Comparison of ENCODE assay signal across 8 mouse cellular contexts in genomic region chr3:79586804-79587203, GRCm38 (mm10). TPM values are rescaled to one million over a fixed set of nuclear protein-coding genes. Genes with fewer than 3 reads are reported as not detected.
DNase-seq lines count a peak whose midpoint lies in the region; ATAC-seq and TF ChIP-seq lines count a peak whose summit lies in the region.

No protein-coding gene starts in this region.

- TF ChIP-seq POLR2A in ES-Bruce4 (IDR thresholded peaks at IDR 0.05; ENCODE audit: insufficient read depth, low read length), result no peak
- TF ChIP-seq POLR2A in testis, adult 2 months (IDR thresholded peaks at IDR 0.05; ENCODE audit: control insufficient read depth, low read depth, low read length), result no peak

- H3K9ac ChIP-seq in ES-Bruce4 (ENCODE audit: low read depth, poor library complexity, severe bottlenecking), result no peak overlapping the region
- H3K9ac ChIP-seq in forebrain, embryonic 14.5 days (ENCODE audit: low read length), result no peak overlapping the region
- H3K9ac ChIP-seq in liver, postnatal 0 days (replicated peaks), result no peak overlapping the region
- no peak overlapping the region for H3K9ac ChIP-seq in neural tube, embryonic 14.5 days (replicated peaks; ENCODE audit: low read depth, low read length)

- peak; percentile 94 for DNase-seq in forebrain, embryonic 14.5 days (ENCODE audit: low spot score)
- peak; percentile 90 to 94 for DNase-seq in heart, postnatal 14 days
- peak; percentile 65 for DNase-seq in large intestine, adult 2 months (ENCODE audit: low read depth, low spot score)
- peak; percentile 92 for DNase-seq in liver, postnatal 0 days

- TF ChIP-seq CTCF in ES-Bruce4 (IDR thresholded peaks at IDR 0.05; ENCODE audit: low read depth, low read length), result peak; percentile 90
- peak; percentile 99 for TF ChIP-seq CTCF in liver, postnatal 0 days (IDR thresholded peaks at IDR 0.05; ENCODE audit: low read depth)
- peak; percentile 79; the same call in 1 of the 2 replicates for TF ChIP-seq CTCF in testis, adult 2 months (IDR thresholded peaks at IDR 0.05; ENCODE audit: control insufficient read depth, insufficient read depth, insufficient replicate concordance, low read depth, low read length)

- ATAC-seq in cerebellum, adult (ENCODE audit: insufficient number of reproducible peaks, low FRiP score, low TSS enrichment), result peak; percentile 87
- peak; percentile 76 for ATAC-seq in forebrain, embryonic 14.5 days
- ATAC-seq in liver, postnatal 0 days, result peak; percentile 68
- ATAC-seq in neural tube, embryonic 14.5 days (ENCODE audit: low read depth), result peak; percentile 80

- no peaks in the 10 kb centered on the region for H3K27me3 ChIP-seq in ES-Bruce4 (ENCODE audit: control insufficient read depth, insufficient read depth, low read length, poor library complexity, severe bottlenecking)
- H3K27me3 ChIP-seq in forebrain, embryonic 14.5 days (replicated peaks; ENCODE audit: control insufficient read depth, insufficient read depth, low read length), result 0 out of 2 replicates have a peak, but pooled peaks cover 3% of the 10 kb centered on the region
- no peaks in the 10 kb centered on the region for H3K27me3 ChIP-seq in liver, postnatal 0 days (ENCODE audit: insufficient read depth, low read length)
- H3K27me3 ChIP-seq in neural tube, embryonic 14.5 days (ENCODE audit: control insufficient read depth, insufficient read depth, low read length), result no peaks in the 10 kb centered on the region
- H3K27me3 ChIP-seq in testis, adult 2 months (ENCODE audit: control insufficient read depth, insufficient read depth, low read length), result no peaks in the 10 kb centered on the region

- no peak overlapping the region for H3K27ac ChIP-seq in ES-Bruce4 (ENCODE audit: insufficient read depth, low read length)
- no peak overlapping the region for H3K27ac ChIP-seq in forebrain, embryonic 14.5 days (ENCODE audit: low read depth, low read length)
- no peak overlapping the region for H3K27ac ChIP-seq in liver, postnatal 0 days (ENCODE audit: low read depth)
- no peak overlapping the region for H3K27ac ChIP-seq in neural tube, embryonic 14.5 days (ENCODE audit: low read depth, low read length)
- no peak overlapping the region for H3K27ac ChIP-seq in testis, adult 2 months (ENCODE audit: control insufficient read depth, insufficient read depth, low read depth, low read length)

- 0 out of 2 replicates have a peak, but pooled peaks have one; percentile 27 for TF ChIP-seq EP300 in ES-Bruce4 (IDR thresholded peaks at IDR 0.05; ENCODE audit: insufficient read depth, low read depth, low read length)
- no peak for TF ChIP-seq EP300 in liver, postnatal 0 days (IDR thresholded peaks at IDR 0.05; ENCODE audit: low read depth)

- H3K4me1 ChIP-seq in ES-Bruce4 (ENCODE audit: control insufficient read depth, insufficient read depth, low read length), result no peaks in the 10 kb centered on the region
- peaks cover 3% of the 10 kb centered on the region; the same call in 1 of the 2 replicates for H3K4me1 ChIP-seq in forebrain, embryonic 14.5 days (ENCODE audit: control insufficient read depth, insufficient read depth, low read length)
- peaks cover 3% of the 10 kb centered on the region; the same call in 1 of the 2 replicates for H3K4me1 ChIP-seq in liver, postnatal 0 days (ENCODE audit: insufficient read depth)
- no peaks in the 10 kb centered on the region for H3K4me1 ChIP-seq in neural tube, embryonic 14.5 days (ENCODE audit: control insufficient read depth, insufficient read depth, low read length)
- no peaks in the 10 kb centered on the region for H3K4me1 ChIP-seq in testis, adult 2 months (ENCODE audit: control insufficient read depth, insufficient read depth, low read length)

- intact Hi-C loops in heart, postnatal 14 days (cut with DNase I), result loop anchor here (2.0 to 5.0 kb wide), 4 partner anchors 86 to 625 kb away; no protein-coding TSS in a partner anchor

- H3K4me2 ChIP-seq in forebrain, embryonic 14.5 days (ENCODE audit: low read length), result 0 out of 2 replicates have a peak overlapping the region, but pooled peaks have one; percentile 16
- H3K4me2 ChIP-seq in liver, postnatal 0 days (ENCODE audit: low read depth, low read length), result no peak overlapping the region
- no peak overlapping the region for H3K4me2 ChIP-seq in neural tube, embryonic 14.5 days (ENCODE audit: low read depth, low read length)

- no peaks in the 10 kb centered on the region for H3K36me3 ChIP-seq in ES-Bruce4 (ENCODE audit: control insufficient read depth, insufficient read depth, low read length, poor library complexity, severe bottlenecking)
- no peaks in the 10 kb centered on the region for H3K36me3 ChIP-seq in forebrain, embryonic 14.5 days (ENCODE audit: control insufficient read depth, insufficient read depth, low read length)
- no peaks in the 10 kb centered on the region for H3K36me3 ChIP-seq in liver, postnatal 0 days (replicated peaks; ENCODE audit: insufficient read depth, low read length)
- no peaks in the 10 kb centered on the region for H3K36me3 ChIP-seq in neural tube, embryonic 14.5 days (ENCODE audit: control insufficient read depth, insufficient read depth, low read length)
- H3K36me3 ChIP-seq in testis, adult 2 months (ENCODE audit: control insufficient read depth, insufficient read depth, low read length), result no peaks in the 10 kb centered on the region

- no peak overlapping the region for H3K4me3 ChIP-seq in ES-Bruce4 (ENCODE audit: low read depth, low read length)
- H3K4me3 ChIP-seq in forebrain, embryonic 14.5 days (ENCODE audit: low read depth, low read length), result no peak overlapping the region
- no peak overlapping the region for H3K4me3 ChIP-seq in liver, postnatal 0 days (ENCODE audit: low read depth, low read length)
- H3K4me3 ChIP-seq in neural tube, embryonic 14.5 days (ENCODE audit: low read depth, low read length), result no peak overlapping the region
- H3K4me3 ChIP-seq in testis, adult 2 months (ENCODE audit: control insufficient read depth, low read depth, low read length), result no peak overlapping the region

- H3K9me3 ChIP-seq in ES-Bruce4 (replicated peaks; ENCODE audit: control insufficient read depth, insufficient read depth, low read length, poor library complexity, severe bottlenecking), result no peaks in the 10 kb centered on the region
- no peaks in the 10 kb centered on the region for H3K9me3 ChIP-seq in forebrain, embryonic 14.5 days (replicated peaks; ENCODE audit: control insufficient read depth, low read length)
- H3K9me3 ChIP-seq in liver, postnatal 0 days (ENCODE audit: low read length), result no peaks in the 10 kb centered on the region
- H3K9me3 ChIP-seq in neural tube, embryonic 14.5 days (ENCODE audit: control insufficient read depth, low read length), result no peaks in the 10 kb centered on the region

- WGBS in forebrain, embryonic 14.5 days, result 0% methylated on average over 6 of the region's 6 CpGs
- 0% methylated on average over 6 of the region's 6 CpGs for WGBS in large intestine, adult 2 months
- WGBS in liver, postnatal 0 days (ENCODE audit: insufficient replicate concordance), result 2% methylated on average over 6 of the region's 6 CpGs
- 8% methylated on average over 6 of the region's 6 CpGs for WGBS in neural tube, embryonic 14.5 days

RNA-seq across cellular contexts. Expression of gene Ppid, which starts 4.3 kb away (rescaled TPM):
- 288 and 297 TPM in 2 replicates for polyA plus RNA-seq in ES-Bruce4 (2011; ENCODE audit: insufficient read depth, insufficient read length, low read depth, missing spikeins)
- polyA plus RNA-seq in forebrain, embryonic 14.5 days (2014; fragmentation: Nextera tagmentation; extraction: Ambion mirVana), result 163 and 176 TPM in 2 replicates
- 10 to 100 TPM; 35.2 to 39.8 TPM for total RNA-seq in heart, postnatal 14 days (2021)
- polyA plus RNA-seq in large intestine, adult 2 months (2012; rRNA removed), result 7.2 and 7.4 TPM in 2 replicates
- polyA plus RNA-seq in liver, postnatal 0 days (2015; fragmentation: Nextera tagmentation; extraction: Ambion mirVana), result 31.5 and 36.6 TPM in 2 replicates
- polyA plus RNA-seq in neural tube, embryonic 14.5 days (2014; fragmentation: Nextera tagmentation; extraction: Ambion mirVana), result 157 and 164 TPM in 2 replicates
- 12.1 and 15.0 TPM in 2 replicates for polyA plus RNA-seq in testis, adult 2 months (2012; rRNA removed)

RNA-seq across cellular contexts. Expression of gene Fnip2, which starts 19.2 kb away (rescaled TPM):
- 35.5 and 36.7 TPM in 2 replicates for polyA plus RNA-seq in ES-Bruce4 (2011; ENCODE audit: insufficient read depth, insufficient read length, low read depth, missing spikeins)
- polyA plus RNA-seq in forebrain, embryonic 14.5 days (2014; fragmentation: Nextera tagmentation; extraction: Ambion mirVana), result 3.0 and 3.6 TPM in 2 replicates
- 10 to 100 TPM; 13.9 to 15.9 TPM for total RNA-seq in heart, postnatal 14 days (2021)
- 1.1 and 2.2 TPM in 2 replicates for polyA plus RNA-seq in large intestine, adult 2 months (2012; rRNA removed)
- polyA plus RNA-seq in liver, postnatal 0 days (2015; fragmentation: Nextera tagmentation; extraction: Ambion mirVana), result 2.4 and 3.0 TPM in 2 replicates
- polyA plus RNA-seq in neural tube, embryonic 14.5 days (2014; fragmentation: Nextera tagmentation; extraction: Ambion mirVana), result 8.9 and 10.8 TPM in 2 replicates
- 2.0 and 2.1 TPM in 2 replicates for polyA plus RNA-seq in testis, adult 2 months (2012; rRNA removed)

RNA-seq across cellular contexts. Expression of gene 4930579G24Rik, which starts 42.1 kb away (rescaled TPM):
- 13.9 and 15.8 TPM in 2 replicates for polyA plus RNA-seq in ES-Bruce4 (2011; ENCODE audit: insufficient read depth, insufficient read length, low read depth, missing spikeins)
- 10.4 and 11.0 TPM in 2 replicates for polyA plus RNA-seq in forebrain, embryonic 14.5 days (2014; fragmentation: Nextera tagmentation; extraction: Ambion mirVana)
- total RNA-seq in heart, postnatal 14 days (2021), result 1 to 10 TPM; 1.9 to 3.0 TPM
- polyA plus RNA-seq in large intestine, adult 2 months (2012; rRNA removed), result 1.7 and 1.9 TPM in 2 replicates
- 8.7 and 9.6 TPM in 2 replicates for polyA plus RNA-seq in liver, postnatal 0 days (2015; fragmentation: Nextera tagmentation; extraction: Ambion mirVana)
- 5.6 and 7.1 TPM in 2 replicates for polyA plus RNA-seq in neural tube, embryonic 14.5 days (2014; fragmentation: Nextera tagmentation; extraction: Ambion mirVana)
- polyA plus RNA-seq in testis, adult 2 months (2012; rRNA removed), result 23.6 and 28.6 TPM in 2 replicates

RNA-seq across cellular contexts. Expression of gene Etfdh, which starts 42.5 kb away (rescaled TPM):
- 28.7 and 30.2 TPM in 2 replicates for polyA plus RNA-seq in ES-Bruce4 (2011; ENCODE audit: insufficient read depth, insufficient read length, low read depth, missing spikeins)
- 47.2 and 47.7 TPM in 2 replicates for polyA plus RNA-seq in forebrain, embryonic 14.5 days (2014; fragmentation: Nextera tagmentation; extraction: Ambion mirVana)
- 100 to 1,000 TPM; 545 to 570 TPM for total RNA-seq in heart, postnatal 14 days (2021)
- polyA plus RNA-seq in large intestine, adult 2 months (2012; rRNA removed), result 40.6 and 78.6 TPM in 2 replicates
- polyA plus RNA-seq in liver, postnatal 0 days (2015; fragmentation: Nextera tagmentation; extraction: Ambion mirVana), result 215 and 239 TPM in 2 replicates
- 40.8 and 50.6 TPM in 2 replicates for polyA plus RNA-seq in neural tube, embryonic 14.5 days (2014; fragmentation: Nextera tagmentation; extraction: Ambion mirVana)
- polyA plus RNA-seq in testis, adult 2 months (2012; rRNA removed), result 13.4 and 15.7 TPM in 2 replicates
